Mouse (Mus musculus) small intestine, adult 2 months (tissue): ENCODE measurements around the gene Tmem144. TPM values are rescaled to one million over a fixed set of nuclear protein-coding genes. Genes with fewer than 3 reads are reported as not detected.

ENCODE experiments used
- H3K27ac ChIP-seq: fragments of 200-500 bp; 2 replicates; pipeline ENCODE4 v1.5.1; 2012; ENCODE audit warnings: low read depth, low read length, control low read depth, inconsistent platforms; ENCODE audit not compliant: insufficient read depth
- H3K27me3 ChIP-seq: fragments of 200-500 bp; 2 replicates; pipeline ENCODE4 v1.6.1; 2012; ENCODE audit warnings: mild to moderate bottlenecking, moderate library complexity, low read length, inconsistent platforms; ENCODE audit not compliant: control insufficient read depth, insufficient read depth
- H3K36me3 ChIP-seq: fragments of 200-500 bp; 2 replicates; pipeline ENCODE4 v1.6.1; 2012; ENCODE audit warnings: mild to moderate bottlenecking, low read length, control low read depth, inconsistent platforms; ENCODE audit not compliant: control insufficient read depth, insufficient read depth
- H3K4me1 ChIP-seq: fragments of 200-500 bp; 2 replicates; pipeline ENCODE4 v1.6.1; 2012; ENCODE audit warnings: low read length, inconsistent platforms, mixed read lengths; ENCODE audit not compliant: control insufficient read depth, insufficient read depth, insufficient read length
- H3K4me3 ChIP-seq: fragments of 200-500 bp; 2 replicates; pipeline ENCODE4 v1.5.1; 2012; ENCODE audit warnings: low read depth, mild to moderate bottlenecking, control low read depth, inconsistent platforms, low read length, moderate library complexity
- CTCF ChIP-seq: fragments of 200-500 bp; IDR thresholded peaks from 2 replicates; pipeline ENCODE4 v1.5.1; 2012; ENCODE audit warnings: low read depth, mild to moderate bottlenecking, control low read depth, inconsistent platforms, low read length, moderate library complexity, mixed read lengths; ENCODE audit not compliant: insufficient replicate concordance, insufficient read length; ENCODE audit errors: extremely low read depth
- POLR2A ChIP-seq: fragments of 200-500 bp; IDR thresholded peaks from 2 replicates; pipeline ENCODE4 v1.6.1; 2012; ENCODE audit warnings: low read depth, mild to moderate bottlenecking, control low read depth, inconsistent platforms, low read length, moderate library complexity
- WGBS: fragments of 180-500 bp; shearing (Covaris S2); methylation state at CpG from one replicate; pipeline ENCODE4 v1.1.7; 2018; 5-methylcytosine and 5-hydroxymethylcytosine counted together
- polyA plus RNA-seq: library from polyadenylated mRNA; depleted of rRNA; stranded (reverse); fragments of >200 nt; gene quantifications from 2 replicates; pipeline ENCODE4 v1.2.3, GENCODE M21; 2012

Gene Tmem144
- polyA plus RNA-seq, 1 experiment = 7.7 TPM

GRCm38 (mm10) chr3:79883092-79883491, 30.5 kb upstream of the Tmem144 start:
- Histone ChIP-seq H3K4me3 (no peak overlapping the region), H3K36me3 (no peaks in the 10 kb centered on the region), H3K27ac (no peak overlapping the region), H3K27me3 (no peaks in the 10 kb centered on the region), H3K4me1 (peaks cover 15% of the 10 kb centered on the region)
- peak; percentile 96 for TF ChIP-seq CTCF
- no peak for TF ChIP-seq POLR2A
- 30% methylated on average over 7 of the region's 7 CpGs for WGBS

- Histone ChIP-seq H3K27ac (no peak overlapping the region), H3K36me3 (no peaks in the 10 kb centered on the region), H3K4me1 (peaks cover 17% of the 10 kb centered on the region), H3K4me3 (no peak overlapping the region), H3K27me3 (no peaks in the 10 kb centered on the region)
- WGBS = 65% methylated on average over 2 of the region's 2 CpGs
- no peak for TF ChIP-seq CTCF
- TF ChIP-seq POLR2A = no peak
Observed at GRCm38 (mm10) chr3:79881645-79882044, 29.1 kb upstream of the Tmem144 start.

- Histone ChIP-seq H3K36me3 (no peaks in the 10 kb centered on the region), H3K4me1 (peaks cover 14% of the 10 kb centered on the region), H3K27ac (0 out of 2 replicates have a peak overlapping the region, but pooled peaks have one; percentile 15), H3K27me3 (no peaks in the 10 kb centered on the region), H3K4me3 (no peak overlapping the region)
- 24% methylated on average over 9 of the region's 9 CpGs for WGBS
- TF ChIP-seq CTCF (no peak), POLR2A (no peak)
Observed at GRCm38 (mm10) chr3:79879246-79879645, 26.7 kb upstream of the Tmem144 start.

- H3K4me1 ChIP-seq = peaks cover 14% of the 10 kb centered on the region
- TF ChIP-seq CTCF (no peak), POLR2A (no peak)
- no peaks in the 10 kb centered on the region for H3K27me3 ChIP-seq
- no peaks in the 10 kb centered on the region for H3K36me3 ChIP-seq
- H3K4me3 ChIP-seq = no peak overlapping the region
- WGBS = 41% methylated on average over 3 of the region's 3 CpGs
- H3K27ac ChIP-seq = no peak overlapping the region
Observed at GRCm38 (mm10) chr3:79878350-79878749, 25.8 kb upstream of the Tmem144 start.

- Histone ChIP-seq H3K27me3 (no peaks in the 10 kb centered on the region), H3K36me3 (no peaks in the 10 kb centered on the region), H3K4me1 (peaks cover 14% of the 10 kb centered on the region), H3K4me3 (no peak overlapping the region), H3K27ac (no peak overlapping the region)
- 73% methylated on average over 5 of the region's 5 CpGs for WGBS
- no peak for TF ChIP-seq POLR2A
- TF ChIP-seq CTCF = no peak
Observed at GRCm38 (mm10) chr3:79875471-79875870, 22.9 kb upstream of the Tmem144 start.

- no peaks in the 10 kb centered on the region for H3K27me3 ChIP-seq
- no peak overlapping the region for H3K27ac ChIP-seq
- H3K36me3 ChIP-seq = no peaks in the 10 kb centered on the region
- WGBS = 54% methylated on average over 1 of the region's 1 CpGs
- H3K4me1 ChIP-seq = no peaks in the 10 kb centered on the region; the same call in 1 of the 2 replicates
- no peak overlapping the region for H3K4me3 ChIP-seq
- TF ChIP-seq POLR2A (no peak), CTCF (no peak)
Observed at GRCm38 (mm10) chr3:79867121-79867709, 14.6 kb upstream of the Tmem144 start.

GRCm38 (mm10) chr3:79866526-79866925, 14.0 kb upstream of the Tmem144 start:
- H3K4me1 ChIP-seq = no peaks in the 10 kb centered on the region; the same call in 1 of the 2 replicates
- no peak overlapping the region for H3K4me3 ChIP-seq
- TF ChIP-seq CTCF = no peak
- no peaks in the 10 kb centered on the region for H3K36me3 ChIP-seq
- no peaks in the 10 kb centered on the region for H3K27me3 ChIP-seq
- 88% methylated on average over 9 of the region's 9 CpGs for WGBS
- H3K27ac ChIP-seq = no peak overlapping the region

GRCm38 (mm10) chr3:79866089-79866488, 13.5 kb upstream of the Tmem144 start:
- Histone ChIP-seq H3K27ac (no peak overlapping the region), H3K4me1 (no peaks in the 10 kb centered on the region; the same call in 1 of the 2 replicates), H3K36me3 (no peaks in the 10 kb centered on the region), H3K27me3 (no peaks in the 10 kb centered on the region), H3K4me3 (no peak overlapping the region)
- 91% methylated on average over 3 of the region's 3 CpGs for WGBS
- TF ChIP-seq CTCF (no peak), POLR2A (no peak)
